Comparison of ENCODE assay signal across 17 mouse cellular contexts in the genomic region with DNA sequence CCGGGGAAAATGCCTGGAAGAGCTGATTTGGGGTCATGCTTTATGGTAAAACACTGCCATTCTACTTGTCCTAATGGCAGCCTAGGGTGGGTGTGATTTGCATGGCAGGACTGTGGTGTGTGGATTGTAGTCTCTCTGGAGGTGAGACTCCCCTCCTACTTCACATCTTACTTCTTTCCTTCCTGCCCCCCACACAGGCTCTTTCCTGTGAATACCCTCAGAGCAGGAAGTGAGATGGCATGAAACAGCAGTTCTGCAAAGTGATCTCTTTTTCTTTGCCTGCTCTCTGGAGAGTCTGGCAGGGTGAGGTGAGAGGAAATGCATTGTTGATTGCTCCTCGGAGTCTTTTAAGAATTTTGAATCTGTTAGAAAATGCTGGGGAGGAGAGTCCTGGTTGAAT.
DNase-seq lines count a peak whose midpoint lies in the region; ATAC-seq and TF ChIP-seq lines count a peak whose summit lies in the region.
"Had no signal": no experiment of that assay in that cellular context is flagged by ENCODE, and none has a peak within 500 bp of the region (broad histone marks: within the 10 kb centered on the region; RNA-seq: fewer than 3 reads in every experiment).

No protein-coding gene starts in this region.

- no peak overlapping the region for H3K27ac ChIP-seq in midbrain, embryonic 16.5 days (ENCODE audit: low read length)
- H3K27ac ChIP-seq in midbrain, postnatal 0 days (ENCODE audit: low read depth, low read length), result no peak overlapping the region
- H3K27ac ChIP-seq: embryonic facial prominence, embryonic 10.5 days; heart, embryonic 10.5 days; hindbrain, embryonic 14.5 days had no signal

- 67% methylated on average over 2 of the region's 2 CpGs for WGBS in midbrain, embryonic 16.5 days
- WGBS in midbrain, postnatal 0 days, result 66% methylated on average over 2 of the region's 2 CpGs

- H3K9me3 ChIP-seq in midbrain, embryonic 16.5 days (replicated peaks; ENCODE audit: control insufficient read depth, low read length, poor library complexity, severe bottlenecking), result no peaks in the 10 kb centered on the region
- H3K9me3 ChIP-seq in midbrain, postnatal 0 days (ENCODE audit: low read length), result no peaks in the 10 kb centered on the region
- H3K9me3 ChIP-seq: embryonic facial prominence, embryonic 10.5 days; heart, embryonic 10.5 days had no signal

- no peaks in the 10 kb centered on the region for H3K27me3 ChIP-seq in midbrain, embryonic 16.5 days (ENCODE audit: control insufficient read depth, insufficient read depth, low read depth, low read length)
- no peaks in the 10 kb centered on the region; the same call in 1 of the 2 replicates for H3K27me3 ChIP-seq in midbrain, postnatal 0 days (ENCODE audit: insufficient read depth, low read length)

- no peak for DNase-seq in midbrain, postnatal 0 days (ENCODE audit: low spot score)
- DNase-seq in cerebellum, adult 18-20 months, result no peak
- DNase-seq in thymus, adult 18-20 months, result no peak
- DNase-seq: adrenal gland, adult 8-10 months; cerebellum, adult 11-12 months; cerebellum, adult 9-11 months; cerebellum, postnatal 36 days; gastrocnemius, postnatal 36 days; heart, adult 18-20 months; heart, postnatal 10 days; heart, postnatal 4 days had no signal

- ATAC-seq in midbrain, embryonic 16.5 days, result 0 out of 2 replicates have a peak, but pooled peaks have one; percentile 39
- ATAC-seq in midbrain, postnatal 0 days (ENCODE audit: low FRiP score), result no peak
- peak; percentile 60 for ATAC-seq in common myeloid progenitor, adult 5-6 weeks (replicated peaks; ENCODE audit: low read depth, poor library complexity, severe bottlenecking)
- peak; percentile 71 to 89 for ATAC-seq in hematopoietic stem cell, adult 5-6 weeks (replicated peaks in 1 of 2; ENCODE audit: insufficient read depth in 1 of 2, low FRiP score in 2 of 2, low TSS enrichment in 1 of 2, low read depth in 1 of 2, poor library complexity in 2 of 2, severe bottlenecking in 2 of 2)

- no peak overlapping the region for H3K4me3 ChIP-seq in midbrain, embryonic 16.5 days (ENCODE audit: low read depth, low read length)
- H3K4me3 ChIP-seq in midbrain, postnatal 0 days (ENCODE audit: low read depth, low read length), result no peak overlapping the region
- H3K4me3 ChIP-seq: embryonic facial prominence, embryonic 10.5 days; heart, embryonic 10.5 days had no signal

- no peaks in the 10 kb centered on the region for H3K36me3 ChIP-seq in midbrain, embryonic 16.5 days (ENCODE audit: control insufficient read depth, insufficient read depth, low read length)
- H3K36me3 ChIP-seq in midbrain, postnatal 0 days (ENCODE audit: insufficient read depth, low read length), result no peaks in the 10 kb centered on the region
- H3K36me3 ChIP-seq: embryonic facial prominence, embryonic 10.5 days; heart, embryonic 10.5 days had no signal

- H3K4me1 ChIP-seq in midbrain, embryonic 16.5 days (ENCODE audit: control insufficient read depth, insufficient read depth, low read length), result no peaks in the 10 kb centered on the region
- no peaks in the 10 kb centered on the region for H3K4me1 ChIP-seq in midbrain, postnatal 0 days (ENCODE audit: insufficient read depth, low read length)
- H3K4me1 ChIP-seq: embryonic facial prominence, embryonic 10.5 days; heart, embryonic 10.5 days had no signal

- no peak overlapping the region for H3K4me2 ChIP-seq in midbrain, embryonic 16.5 days (ENCODE audit: low read length)
- H3K4me2 ChIP-seq in midbrain, postnatal 0 days (ENCODE audit: low read depth, low read length, poor library complexity, severe bottlenecking), result no peak overlapping the region

- TF ChIP-seq CTCF in midbrain, postnatal 0 days (IDR thresholded peaks at IDR 0.05), result no peak

- no peak overlapping the region for H3K9ac ChIP-seq in midbrain, embryonic 16.5 days (ENCODE audit: low read depth, low read length)
- H3K9ac ChIP-seq in midbrain, postnatal 0 days (replicated peaks; ENCODE audit: low read length, poor library complexity, severe bottlenecking), result no peak overlapping the region
- H3K9ac ChIP-seq: hindbrain, embryonic 14.5 days had no signal
